Mouse (Mus musculus) midbrain, embryonic 12.5 days (tissue): ENCODE measurements around the gene Fancl. TPM values are rescaled to one million over a fixed set of nuclear protein-coding genes. Genes with fewer than 3 reads are reported as not detected.

Experiments used
- ATAC-seq: fragments of 200-750 bp; cut with Nextera tagmentation; 2 replicates; pipeline ENCODE4 v1.8.0; 2017; ENCODE audit warnings: low read depth, moderate TSS enrichment, moderate library complexity; ENCODE audit not compliant: low FRiP score
- H3K27ac ChIP-seq: fragments of 300-500 bp; sonication (generic); replicated peaks from 2 replicates; pipeline ENCODE4 v1.5.1; 2016; ENCODE audit warnings: mild to moderate bottlenecking
- H3K27me3 ChIP-seq: fragments of 300-500 bp; sonication (generic); 2 replicates; pipeline ENCODE4 v1.6.1; 2016; ENCODE audit warnings: mild to moderate bottlenecking
- H3K36me3 ChIP-seq: fragments of 300-500 bp; sonication (generic); 2 replicates; pipeline ENCODE4 v1.6.1; 2016
- H3K4me1 ChIP-seq: fragments of 300-500 bp; sonication (generic); 2 replicates; pipeline ENCODE4 v1.6.1; 2016
- H3K4me2 ChIP-seq: fragments of 300-500 bp; sonication (generic); replicated peaks from 2 replicates; pipeline ENCODE4 v1.6.1; 2016; ENCODE audit warnings: mild to moderate bottlenecking, moderate library complexity
- H3K4me3 ChIP-seq: fragments of 300-500 bp; sonication (generic); 2 replicates; pipeline ENCODE4 v1.5.1; 2016; ENCODE audit warnings: mild to moderate bottlenecking
- H3K9ac ChIP-seq: fragments of 300-500 bp; sonication (generic); replicated peaks from 2 replicates; pipeline ENCODE4 v1.6.1; 2016; ENCODE audit warnings: mild to moderate bottlenecking, moderate library complexity
- H3K9me3 ChIP-seq: fragments of 300-500 bp; sonication (generic); 2 replicates; pipeline ENCODE4 v1.6.1; 2016; ENCODE audit warnings: mild to moderate bottlenecking
- WGBS: fragments of 180-500 bp; shearing (Covaris S2); methylation state at CpG from one replicate; pipeline ENCODE4 v1.1.7; 2016; 5-methylcytosine and 5-hydroxymethylcytosine counted together
- polyA plus RNA-seq: library from polyadenylated mRNA; unstranded; fragments of >200 nt; fragmentation: Nextera tagmentation; extraction: Ambion mirVana; gene quantifications from 2 replicates; pipeline ENCODE4 v1.2.1, GENCODE M21; 2016

Fancl gene
- polyA plus RNA-seq, 1 experiment from 2014 or later = 24.7 TPM

DNA sequence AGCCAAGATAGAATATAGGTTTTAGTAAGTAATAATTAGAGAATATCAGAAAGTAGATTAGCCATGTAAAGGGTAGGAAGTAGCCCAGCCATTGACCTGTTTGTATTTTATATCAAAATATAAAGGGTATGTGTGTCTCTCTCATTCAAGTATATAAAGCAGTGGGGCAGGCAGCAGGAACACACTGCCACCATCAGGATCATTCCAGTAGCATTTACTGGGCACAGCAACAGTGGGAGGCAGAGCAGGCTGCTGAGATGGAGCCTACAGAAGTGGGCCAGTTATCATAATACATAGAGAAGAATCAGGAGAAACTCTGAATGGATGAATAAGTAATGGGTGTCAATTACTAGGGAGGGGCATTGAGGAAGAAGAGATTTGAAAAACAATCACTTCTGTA lies 127.7 kb downstream of the Fancl start:
- Histone ChIP-seq H3K4me1 (no peaks in the 10 kb centered on the region), H3K4me2 (no peak overlapping the region), H3K27me3 (no peaks in the 10 kb centered on the region), H3K9ac (no peak overlapping the region), H3K4me3 (no peak overlapping the region), H3K27ac (no peak overlapping the region), H3K36me3 (0 out of 2 replicates have a peak, but pooled peaks cover 4% of the 10 kb centered on the region), H3K9me3 (no peaks in the 10 kb centered on the region)
- 0 out of 2 replicates have a peak, but pooled peaks have one; percentile 47 for ATAC-seq

DNA sequence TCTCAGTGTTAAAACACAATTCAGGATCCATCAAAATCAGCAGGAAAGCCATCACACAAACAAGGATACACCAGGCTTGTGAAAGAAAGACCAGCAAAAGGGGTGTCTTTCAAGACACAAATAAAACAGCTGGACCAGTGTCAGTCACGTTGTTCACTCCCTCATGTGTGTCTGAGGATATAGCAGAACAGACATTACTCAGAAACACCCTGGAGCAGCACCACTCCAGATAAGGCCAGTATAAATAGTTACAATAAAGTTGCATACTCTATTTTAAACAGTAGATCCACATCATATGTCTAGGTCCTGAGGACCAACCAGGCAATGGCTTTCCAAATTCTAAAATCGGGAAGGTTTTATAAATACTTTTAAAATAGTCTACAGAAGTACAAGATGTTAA lies 130.2 kb downstream of the Fancl start:
- H3K9me3 ChIP-seq = no peaks in the 10 kb centered on the region
- no peaks in the 10 kb centered on the region for H3K27me3 ChIP-seq
- H3K4me1 ChIP-seq = no peaks in the 10 kb centered on the region
- 71% methylated on average over 2 of the region's 2 CpGs for WGBS
- no peaks in the 10 kb centered on the region for H3K36me3 ChIP-seq
- ATAC-seq = no peak
- no peak overlapping the region for H3K9ac ChIP-seq
- H3K27ac ChIP-seq = no peak overlapping the region
- no peak overlapping the region for H3K4me2 ChIP-seq
- H3K4me3 ChIP-seq = no peak overlapping the region

DNA sequence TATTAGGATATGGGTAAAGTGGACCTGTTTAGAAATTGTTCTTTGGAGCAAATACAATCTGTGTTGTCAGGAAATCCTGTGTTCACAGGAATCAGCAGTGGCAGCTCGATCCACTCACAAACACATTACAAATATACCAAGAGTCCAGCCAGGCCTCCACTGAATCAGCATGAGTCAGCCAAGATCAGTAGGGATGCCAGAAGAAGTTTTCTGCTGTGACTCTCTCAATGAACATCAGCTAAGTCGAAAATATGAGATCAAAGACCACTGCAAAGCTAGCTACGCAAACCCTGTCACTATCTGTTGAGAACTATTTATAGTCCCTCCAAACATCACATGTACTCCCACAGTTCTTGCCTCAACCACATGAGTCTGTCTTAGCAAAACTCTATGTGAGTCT lies 133.1 kb downstream of the Fancl start:
- 88% methylated on average over 3 of the region's 3 CpGs for WGBS
- H3K4me2 ChIP-seq = no peak overlapping the region
- no peak overlapping the region for H3K27ac ChIP-seq
- no peak overlapping the region for H3K4me3 ChIP-seq
- no peaks in the 10 kb centered on the region for H3K36me3 ChIP-seq
- H3K27me3 ChIP-seq = no peaks in the 10 kb centered on the region
- H3K4me1 ChIP-seq = no peaks in the 10 kb centered on the region
- no peaks in the 10 kb centered on the region for H3K9me3 ChIP-seq
- no peak overlapping the region for H3K9ac ChIP-seq
- ATAC-seq = no peak

Other genes starting within 250 kb of the Fancl start
- 8.4 and 9.1 TPM in 2 replicates for gene 5730522E02Rik, start 175.4 kb upstream of the Fancl start, polyA plus RNA-seq
- gene Gm6899, start 207.1 kb downstream of the Fancl start, polyA plus RNA-seq = not detected in 2 replicates
- 16.9 and 17.1 TPM in 2 replicates for gene Vrk2, start 207.9 kb downstream of the Fancl start, polyA plus RNA-seq